Mouse (Mus musculus) thymus, postnatal 10 days (tissue): ENCODE results near the gene Cacng8.

ENCODE experiments used
- DNase-seq, 2 experiments: peaks; one replicate each; pipeline ENCODE4 v3.0.0; 2021; ENCODE audit warnings: low spot score in 2 of 2

Gene Cacng8

GRCm38 (mm10) chr7:3432066-3432465, 41.6 kb downstream of the Cacng8 start:
- no peak for DNase-seq

- DNase-seq, result no peak
Measured at GRCm38 (mm10) chr7:3437941-3438340, 47.5 kb downstream of the Cacng8 start.

- DNase-seq, result no peak
Measured at GRCm38 (mm10) chr7:3439984-3440383, 49.5 kb downstream of the Cacng8 start.

- DNase-seq, result no peak
Measured at GRCm38 (mm10) chr7:3440526-3440925, 50.0 kb downstream of the Cacng8 start.

- peak in 1 of 2 experiments; percentile 37 for DNase-seq
Measured at GRCm38 (mm10) chr7:3442476-3443062, 52.1 kb downstream of the Cacng8 start.

- no peak for DNase-seq
Measured at GRCm38 (mm10) chr7:3444678-3445077, 54.2 kb downstream of the Cacng8 start.

- no peak for DNase-seq
Measured at GRCm38 (mm10) chr7:3446584-3446983, 56.1 kb downstream of the Cacng8 start.

- DNase-seq, result no peak
Measured at GRCm38 (mm10) chr7:3447026-3447425, 56.5 kb downstream of the Cacng8 start.

- peak; percentile 25 to 79 for DNase-seq
Measured at GRCm38 (mm10) chr7:3448737-3449454, 58.4 kb downstream of the Cacng8 start.

GRCm38 (mm10) chr7:3450671-3451070, 60.2 kb downstream of the Cacng8 start:
- DNase-seq, result no peak

- DNase-seq, result no peak
Measured at GRCm38 (mm10) chr7:3451161-3451560, 60.7 kb downstream of the Cacng8 start.

- no peak for DNase-seq
Measured at GRCm38 (mm10) chr7:3452821-3453485, 62.5 kb downstream of the Cacng8 start.

- no peak for DNase-seq
Measured at GRCm38 (mm10) chr7:3453486-3454183, 63.2 kb downstream of the Cacng8 start.

- DNase-seq, result no peak
Measured at GRCm38 (mm10) chr7:3457111-3457840, 66.8 kb downstream of the Cacng8 start.

- no peak for DNase-seq
Measured at GRCm38 (mm10) chr7:3457841-3458217, 67.3 kb downstream of the Cacng8 start.

- no peak for DNase-seq
Measured at GRCm38 (mm10) chr7:3460261-3460660, 69.8 kb downstream of the Cacng8 start.

GRCm38 (mm10) chr7:3463306-3463705, 72.8 kb downstream of the Cacng8 start:
- no peak for DNase-seq
